In the genomic region with DNA sequence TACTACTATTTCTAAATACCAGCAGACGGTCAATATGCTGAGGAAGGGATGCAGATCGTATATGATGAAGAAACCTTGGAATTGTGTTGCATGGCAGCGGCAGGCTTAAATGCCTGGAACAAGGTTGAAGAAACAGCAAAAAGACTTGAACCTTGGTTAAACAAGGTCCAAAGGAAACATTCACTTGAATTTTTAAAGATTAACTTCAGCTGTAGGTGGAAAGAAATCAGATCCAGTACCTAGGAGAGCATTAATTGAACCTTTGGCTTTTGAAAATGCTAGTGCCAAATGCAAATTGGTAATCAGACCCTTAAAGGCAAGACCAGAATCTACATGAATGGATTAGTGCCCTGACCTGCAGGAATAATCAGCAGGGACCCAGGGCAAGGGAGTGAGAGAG, we compare ENCODE assay signal across 10 mouse cellular contexts. TPM values are rescaled to one million over a fixed set of nuclear protein-coding genes. Genes with fewer than 3 reads are reported as not detected.
"Had no signal": no experiment of that assay in that cellular context is flagged by ENCODE, and none has a peak within 500 bp of the region (broad histone marks: within the 10 kb centered on the region; RNA-seq: fewer than 3 reads in every experiment).

No protein-coding gene starts in this region.

RNA-seq across cellular contexts. Expression of gene Ceacam2, which starts 50.3 kb away (rescaled TPM):
- polyA plus RNA-seq: embryonic facial prominence, embryonic 10.5 days; embryonic facial prominence, embryonic 11.5 days; embryonic facial prominence, embryonic 12.5 days; embryonic facial prominence, embryonic 15.5 days; erythroblast, embryonic 14.5 days; forebrain, embryonic 10.5 days; forebrain, embryonic 11.5 days; forebrain, embryonic 12.5 days; forebrain, embryonic 14.5 days; forebrain, postnatal 0 days had no signal
